ENCODE assay signal across 8 mouse cellular contexts in the genomic region with DNA sequence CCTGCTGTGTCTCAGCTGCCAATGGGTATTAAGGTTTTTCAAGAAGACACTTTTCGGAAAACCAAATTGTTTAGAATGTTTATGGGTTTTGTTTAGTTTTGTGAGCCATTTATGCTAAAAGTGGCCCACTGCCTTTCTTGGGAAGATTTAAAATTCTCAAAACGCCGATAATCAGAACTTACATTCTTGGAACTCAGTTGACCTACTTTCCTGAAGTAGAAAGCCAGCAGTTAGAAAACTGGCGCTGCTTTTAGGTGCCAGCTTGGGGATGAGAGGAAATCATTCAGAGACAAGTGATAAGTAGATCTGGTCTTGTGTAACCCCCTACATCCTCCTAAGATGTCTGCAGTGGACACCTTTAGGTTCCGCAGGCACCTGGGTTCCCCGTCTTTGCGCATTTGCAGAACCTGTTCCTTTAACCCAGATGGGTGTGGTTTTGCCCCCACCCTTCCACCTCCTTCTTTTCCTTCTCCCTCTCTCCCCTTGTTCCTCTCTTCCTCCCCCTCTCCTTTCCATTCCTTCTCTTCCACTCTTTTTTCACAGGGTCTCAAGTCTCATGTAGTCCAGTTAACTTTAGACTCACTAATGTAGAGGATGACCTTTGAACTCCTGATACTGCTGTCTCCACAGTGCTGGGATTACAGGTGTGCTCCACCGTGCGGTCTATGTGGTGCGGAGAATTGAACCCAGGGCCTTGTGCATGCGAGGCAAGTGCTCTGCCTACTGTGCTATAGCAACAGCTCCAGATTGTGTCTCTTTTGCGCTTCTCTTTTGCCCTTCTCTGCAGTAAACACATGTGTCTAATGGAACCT. TPM values are rescaled to one million over a fixed set of nuclear protein-coding genes. Genes with fewer than 3 reads are reported as not detected.
DNase-seq lines count a peak whose midpoint lies in the region; ATAC-seq and TF ChIP-seq lines count a peak whose summit lies in the region.

No protein-coding gene starts in this region.

- no peak for DNase-seq in frontal cortex, postnatal 36 days (ENCODE audit: low spot score in 2 of 2)
- peak; percentile 44 for DNase-seq in CD4-positive helper T cell, adult 2 months (ENCODE audit: low read depth, low spot score)
- DNase-seq in forebrain, embryonic 11.5 days (ENCODE audit: low spot score) = no peak
- no peak for DNase-seq in cerebellum, postnatal 10 days
- no peak for DNase-seq in right cerebral cortex, postnatal 4 days

- ATAC-seq in frontal cortex, adult (ENCODE audit: low TSS enrichment) = 0 out of 2 replicates have a peak, but pooled peaks have one; percentile 17
- no peak for ATAC-seq in forebrain, embryonic 11.5 days (replicated peaks; ENCODE audit: low FRiP score)
- no peak for ATAC-seq in liver, embryonic 12.5 days

- no peaks in the 10 kb centered on the region for H3K27me3 ChIP-seq in forebrain, embryonic 11.5 days (ENCODE audit: control insufficient read depth, insufficient read depth, low read length)
- no peaks in the 10 kb centered on the region for H3K27me3 ChIP-seq in liver, embryonic 12.5 days (replicated peaks)
- no peaks in the 10 kb centered on the region for H3K27me3 ChIP-seq in small intestine, adult 2 months (ENCODE audit: control insufficient read depth, insufficient read depth, low read length)

- peak overlapping the region; percentile 77 for H3K4me3 ChIP-seq in forebrain, embryonic 11.5 days (ENCODE audit: low read depth, low read length)
- peak overlapping the region; percentile 89 for H3K4me3 ChIP-seq in liver, embryonic 12.5 days
- peak overlapping the region; percentile 91 for H3K4me3 ChIP-seq in small intestine, adult 2 months (ENCODE audit: low read depth, low read length)

- no peaks in the 10 kb centered on the region for H3K36me3 ChIP-seq in forebrain, embryonic 11.5 days (ENCODE audit: control insufficient read depth, insufficient read depth, low read length)
- peaks cover 8% of the 10 kb centered on the region for H3K36me3 ChIP-seq in liver, embryonic 12.5 days
- peaks cover 2% of the 10 kb centered on the region; the same call in 1 of the 2 replicates for H3K36me3 ChIP-seq in small intestine, adult 2 months (ENCODE audit: control insufficient read depth, insufficient read depth, low read length)

- no peaks in the 10 kb centered on the region for H3K4me1 ChIP-seq in forebrain, embryonic 11.5 days (replicated peaks; ENCODE audit: control insufficient read depth, insufficient read depth, low read length)
- peaks cover 73% of the 10 kb centered on the region for H3K4me1 ChIP-seq in liver, embryonic 12.5 days
- peaks cover 12% of the 10 kb centered on the region for H3K4me1 ChIP-seq in small intestine, adult 2 months (ENCODE audit: control insufficient read depth, insufficient read depth, insufficient read length, low read length)

- no peaks in the 10 kb centered on the region for H3K9me3 ChIP-seq in forebrain, embryonic 11.5 days (ENCODE audit: control insufficient read depth, low read length)
- no peaks in the 10 kb centered on the region for H3K9me3 ChIP-seq in liver, embryonic 12.5 days (replicated peaks)

- no peak for TF ChIP-seq CTCF in small intestine, adult 2 months (IDR thresholded peaks at IDR 0.05; ENCODE audit: extremely low read depth, insufficient read length, insufficient replicate concordance, low read depth, low read length)

- TF ChIP-seq POLR2A in small intestine, adult 2 months (IDR thresholded peaks at IDR 0.05; ENCODE audit: low read depth, low read length) = no peak

- H3K27ac ChIP-seq in forebrain, embryonic 11.5 days (ENCODE audit: low read depth, low read length) = no peak overlapping the region
- H3K27ac ChIP-seq in liver, embryonic 12.5 days = peak overlapping the region; percentile 97
- H3K27ac ChIP-seq in small intestine, adult 2 months (ENCODE audit: insufficient read depth, low read depth, low read length) = peak overlapping the region; percentile 96

- peak overlapping the region; percentile 83 for H3K9ac ChIP-seq in forebrain, embryonic 11.5 days (ENCODE audit: low read length)
- H3K9ac ChIP-seq in liver, embryonic 12.5 days = peak overlapping the region; percentile 85

- 74% methylated on average over 12 of the region's 12 CpGs for WGBS in forebrain, embryonic 11.5 days
- 40% methylated on average over 12 of the region's 12 CpGs for WGBS in liver, embryonic 12.5 days (ENCODE audit: insufficient replicate concordance)
- WGBS in small intestine, adult 2 months = 17% methylated on average over 12 of the region's 12 CpGs

- peak overlapping the region; percentile 58 for H3K4me2 ChIP-seq in forebrain, embryonic 11.5 days (ENCODE audit: low read depth, low read length, severe bottlenecking)
- H3K4me2 ChIP-seq in liver, embryonic 12.5 days = peak overlapping the region; percentile 88

RNA-seq across cellular contexts. Expression of gene Cmtm6, which starts 1.2 kb away (rescaled TPM):
- 26.9 and 27.2 TPM in 2 replicates for polyA plus RNA-seq in forebrain, embryonic 11.5 days (2014; fragmentation: Nextera tagmentation; extraction: Ambion mirVana)
- polyA plus RNA-seq in liver, embryonic 12.5 days (2016; fragmentation: Nextera tagmentation; extraction: Ambion mirVana) = 26.0 and 29.1 TPM in 2 replicates
- 26.6 and 46.1 TPM in 2 replicates for polyA plus RNA-seq in small intestine, adult 2 months (2012; rRNA removed)

RNA-seq across cellular contexts. Expression of gene Dync1li1, which starts 43.5 kb away (rescaled TPM):
- polyA plus RNA-seq in forebrain, embryonic 11.5 days (2014; fragmentation: Nextera tagmentation; extraction: Ambion mirVana) = 76.1 and 84.0 TPM in 2 replicates
- polyA plus RNA-seq in liver, embryonic 12.5 days (2016; fragmentation: Nextera tagmentation; extraction: Ambion mirVana) = 37.7 and 41.3 TPM in 2 replicates
- polyA plus RNA-seq in small intestine, adult 2 months (2012; rRNA removed) = 9.9 and 18.7 TPM in 2 replicates

RNA-seq across cellular contexts. Expression of gene Cmtm7, which starts 49.6 kb away (rescaled TPM):
- polyA plus RNA-seq in forebrain, embryonic 11.5 days (2014; fragmentation: Nextera tagmentation; extraction: Ambion mirVana) = 50.6 and 63.5 TPM in 2 replicates
- polyA plus RNA-seq in liver, embryonic 12.5 days (2016; fragmentation: Nextera tagmentation; extraction: Ambion mirVana) = 69.9 and 70.4 TPM in 2 replicates
- polyA plus RNA-seq in small intestine, adult 2 months (2012; rRNA removed) = 70.4 and 97.3 TPM in 2 replicates
